Mouse (Mus musculus) lung, postnatal 0 days (tissue): ENCODE data around the gene Lpar5. TPM values are rescaled to one million over a fixed set of nuclear protein-coding genes. Genes with fewer than 3 reads are reported as not detected.
"Not testable (repeated sequence)": the region's sequence is repeated elsewhere in the genome, so short reads cannot be mapped to it uniquely, and the experiment has no call there.

Source experiments
- ATAC-seq: fragments of 200-750 bp; cut with Nextera tagmentation; 2 replicates; pipeline ENCODE4 v1.8.0; 2017; ENCODE audit warnings: moderate library complexity
- DNase-seq: peaks from one replicate; pipeline ENCODE4 v3.0.0-alpha.2; 2016; ENCODE audit warnings: low spot score
- H3K27ac ChIP-seq: fragments of 300-500 bp; sonication (generic); 2 replicates; pipeline ENCODE4 v1.5.1; 2014; ENCODE audit warnings: antibody characterized with exemption, mild to moderate bottlenecking, low read length, mixed read lengths
- H3K27me3 ChIP-seq: fragments of 300-500 bp; sonication (generic); replicated peaks from 2 replicates; pipeline ENCODE4 v1.6.1; 2014; ENCODE audit warnings: low read length, mixed read lengths; ENCODE audit not compliant: insufficient read depth
- H3K36me3 ChIP-seq: fragments of 300-500 bp; sonication (generic); 2 replicates; pipeline ENCODE4 v1.6.1; 2014; ENCODE audit warnings: low read length, mixed read lengths; ENCODE audit not compliant: insufficient read depth
- H3K4me1 ChIP-seq: fragments of 300-500 bp; sonication (generic); 2 replicates; pipeline ENCODE4 v1.6.1; 2014; ENCODE audit warnings: antibody characterized with exemption, low read depth, low read length, mixed read lengths; ENCODE audit not compliant: insufficient read depth
- H3K4me2 ChIP-seq: fragments of 300-500 bp; sonication (generic); replicated peaks from 2 replicates; pipeline ENCODE4 v1.6.1; 2014; ENCODE audit warnings: low read depth, mild to moderate bottlenecking, low read length, moderate library complexity, mixed read lengths
- H3K4me3 ChIP-seq: fragments of 300-500 bp; sonication (generic); 2 replicates; pipeline ENCODE4 v1.5.1; 2014; ENCODE audit warnings: low read depth, low read length
- H3K9ac ChIP-seq: fragments of 300-500 bp; sonication (generic); replicated peaks from 2 replicates; pipeline ENCODE4 v1.6.1; 2014; ENCODE audit warnings: low read depth, mild to moderate bottlenecking
- H3K9me3 ChIP-seq: fragments of 300-500 bp; sonication (generic); 2 replicates; pipeline ENCODE4 v1.6.1; 2016; ENCODE audit warnings: low read length, mixed read lengths
- CTCF ChIP-seq: IDR thresholded peaks from 2 replicates; pipeline ENCODE4 v1.5.1; 2016; ENCODE audit warnings: antibody characterized with exemption, mild to moderate bottlenecking
- EP300 ChIP-seq: IDR thresholded peaks from 2 replicates; pipeline ENCODE4 v1.6.1; 2016; ENCODE audit warnings: antibody characterized with exemption, mild to moderate bottlenecking, control low read depth
- WGBS: fragments of 180-500 bp; shearing (Covaris S2); extraction: QIAGEN DNeasy Blood & Tissue Kit; methylation state at CpG from one replicate; pipeline ENCODE4 v1.1.7; 2014; 5-methylcytosine and 5-hydroxymethylcytosine counted together
- polyA plus RNA-seq: library from polyadenylated mRNA; unstranded; fragments of >200 nt; fragmentation: Nextera tagmentation; extraction: Ambion mirVana; gene quantifications from 2 replicates; pipeline ENCODE4 v1.2.1, GENCODE M21; 2015

Lpar5 gene
- polyA plus RNA-seq = 0.19 and 0.44 TPM in 2 replicates

GRCm38 (mm10) chr6:125067571-125067995 lies at the start of gene Lpar5:
TSS of gene Lpar5 (plus strand) at chr6:125067920.
- no peaks in the 10 kb centered on the region for H3K9me3 ChIP-seq
- no peaks in the 10 kb centered on the region for H3K36me3 ChIP-seq
- 54% methylated on average over 8 of the region's 8 CpGs for WGBS
- TF ChIP-seq EP300 (no peak), CTCF (no peak)
- H3K9ac ChIP-seq = no peak within 1 kb of the TSS
- DNase-seq = no peak
- H3K4me2 ChIP-seq = no peak within 1 kb of the TSS
- no peak for ATAC-seq
- no peaks in the 10 kb centered on the region for H3K27me3 ChIP-seq
- H3K4me1 ChIP-seq = no peaks in the 10 kb centered on the region
- H3K4me3 ChIP-seq = no peak within 1 kb of the TSS
- no peak within 1 kb of the TSS for H3K27ac ChIP-seq

DNA sequence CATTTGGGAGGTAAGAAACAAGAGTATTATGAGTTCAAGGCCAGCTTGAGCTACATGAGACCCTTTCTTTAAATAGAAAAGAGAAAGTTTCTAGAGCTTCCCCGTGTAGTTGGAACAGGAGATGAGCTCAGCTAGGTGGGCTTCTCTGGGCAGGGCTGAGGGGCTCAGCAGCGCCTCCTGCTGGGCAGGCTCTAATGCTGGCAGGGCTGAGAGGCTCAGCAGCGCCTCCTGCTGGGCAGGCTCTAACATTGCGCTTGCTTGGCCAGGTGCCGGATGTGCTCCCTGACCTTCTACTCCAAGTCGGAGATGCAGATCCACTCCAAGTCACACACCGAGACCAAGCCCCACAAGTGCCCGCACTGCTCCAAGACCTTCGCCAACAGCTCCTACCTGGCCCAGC lies 37.2 kb upstream of the Lpar5 start:
- TF ChIP-seq CTCF = peak; percentile 96
- not testable (repeated sequence) for H3K27me3 ChIP-seq, H3K9ac ChIP-seq, H3K27ac ChIP-seq, H3K4me1 ChIP-seq, H3K9me3 ChIP-seq, H3K4me2 ChIP-seq, ATAC-seq, H3K4me3 ChIP-seq
- WGBS = 20% methylated on average over 6 of the region's 9 CpGs
- H3K36me3 ChIP-seq = peaks cover 40% of the 10 kb centered on the region
- peak; percentile 64 for DNase-seq

DNA sequence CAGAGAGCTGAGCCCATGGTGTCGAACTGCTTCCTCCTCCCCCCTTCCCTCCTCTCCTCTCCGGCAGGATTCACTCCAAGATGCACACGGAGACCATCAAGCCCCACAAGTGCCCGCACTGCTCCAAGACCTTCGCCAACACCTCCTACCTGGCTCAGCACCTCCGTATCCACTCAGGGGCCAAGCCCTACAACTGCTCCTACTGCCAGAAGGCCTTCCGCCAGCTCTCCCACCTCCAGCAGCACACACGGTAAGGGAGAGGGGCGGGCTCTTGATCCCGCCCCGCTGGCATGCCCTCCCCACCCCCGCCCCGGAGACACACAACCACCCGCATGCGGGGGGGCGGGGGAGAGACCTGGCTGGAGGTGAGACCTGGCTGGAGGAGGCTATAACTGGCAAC lies 36.1 kb upstream of the Lpar5 start:
- no peak for TF ChIP-seq EP300
- no peak for TF ChIP-seq CTCF
- DNase-seq (no peak), ATAC-seq (no peak)
- 87% methylated on average over 16 of the region's 16 CpGs for WGBS
- Histone ChIP-seq H3K4me2 (no peak overlapping the region), H3K27ac (no peak overlapping the region), H3K4me3 (no peak overlapping the region), H3K9me3 (no peaks in the 10 kb centered on the region), H3K9ac (no peak overlapping the region), H3K27me3 (no peaks in the 10 kb centered on the region), H3K36me3 (peaks cover 45% of the 10 kb centered on the region), H3K4me1 (no peaks in the 10 kb centered on the region)

GRCm38 (mm10) chr6:125038666-125039065 lies 29.1 kb upstream of the Lpar5 start:
- DNase-seq (no peak), ATAC-seq (no peak)
- no peaks in the 10 kb centered on the region for H3K9me3 ChIP-seq
- TF ChIP-seq EP300 (no peak), CTCF (no peak)
- peak overlapping the region; percentile 56 for H3K4me2 ChIP-seq
- H3K4me1 ChIP-seq = peaks cover 6% of the 10 kb centered on the region; the same call in 1 of the 2 replicates
- H3K36me3 ChIP-seq = peaks cover 23% of the 10 kb centered on the region
- H3K9ac ChIP-seq = no peak overlapping the region
- H3K4me3 ChIP-seq = no peak overlapping the region
- peak overlapping the region; percentile 44; the same call in 1 of the 2 replicates for H3K27ac ChIP-seq
- no peaks in the 10 kb centered on the region for H3K27me3 ChIP-seq
- WGBS = 93% methylated on average over 4 of the region's 4 CpGs

DNA sequence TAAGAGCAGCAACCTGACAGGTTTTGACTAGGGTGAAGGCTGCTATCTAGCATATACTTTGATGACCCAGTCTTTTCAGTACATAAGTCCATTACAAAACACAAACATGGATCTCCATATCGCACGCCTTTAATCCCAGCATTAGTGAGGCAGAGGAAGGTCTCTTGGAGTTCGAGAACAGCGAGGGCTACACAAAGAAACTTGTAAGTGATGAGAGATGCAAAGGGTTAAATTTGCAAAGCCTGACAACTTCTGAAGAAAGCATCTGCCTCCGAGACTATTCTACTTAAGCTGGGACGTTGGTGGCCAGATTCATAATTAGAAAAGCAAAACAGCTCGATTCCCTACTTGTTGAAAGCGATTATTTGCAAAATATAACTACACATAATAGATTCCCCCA lies 28.6 kb upstream of the Lpar5 start:
- 8% methylated on average over 8 of the region's 8 CpGs for WGBS
- H3K36me3 ChIP-seq = peaks cover 22% of the 10 kb centered on the region
- H3K4me2 ChIP-seq = peak overlapping the region; percentile 56
- DNase-seq (no peak), ATAC-seq (peak; percentile 2)
- H3K9ac ChIP-seq = 0 out of 2 replicates have a peak overlapping the region, but pooled peaks have one; percentile 12
- H3K27me3 ChIP-seq = no peaks in the 10 kb centered on the region
- TF ChIP-seq EP300 (no peak), CTCF (no peak)
- H3K4me1 ChIP-seq = peaks cover 6% of the 10 kb centered on the region; the same call in 1 of the 2 replicates
- H3K27ac ChIP-seq = peak overlapping the region; percentile 44; the same call in 1 of the 2 replicates
- H3K9me3 ChIP-seq = no peaks in the 10 kb centered on the region
- H3K4me3 ChIP-seq = peak overlapping the region; percentile 48

GRCm38 (mm10) chr6:125039533-125040153 lies 28.1 kb upstream of the Lpar5 start, which contains the start of gene Ing4:
TSS of gene Ing4 (plus strand) at chr6:125039760.
- ATAC-seq (peak; percentile 98), DNase-seq (peak; percentile 99)
- Histone ChIP-seq H3K27ac (peak within 1 kb of the TSS; percentile 58), H3K4me3 (peak within 1 kb of the TSS; percentile 48), H3K4me1 (peaks cover 6% of the 10 kb centered on the region; the same call in 1 of the 2 replicates), H3K27me3 (no peaks in the 10 kb centered on the region), H3K9ac (peak within 1 kb of the TSS; percentile 37), H3K9me3 (no peaks in the 10 kb centered on the region), H3K36me3 (peaks cover 22% of the 10 kb centered on the region), H3K4me2 (peak within 1 kb of the TSS; percentile 64)
- WGBS = 0% methylated on average over 26 of the region's 26 CpGs
- TF ChIP-seq CTCF (no peak), EP300 (peak; percentile 91)
